Comparison of ENCODE assay signal across 20 mouse cellular contexts in genomic region chr5:27767948-27768347, GRCm38 (mm10). TPM values are rescaled to one million over a fixed set of nuclear protein-coding genes. Genes with fewer than 3 reads are reported as not detected.
DNase-seq lines count a peak whose midpoint lies in the region; ATAC-seq lines count a peak whose summit lies in the region.
"Had no signal": no experiment of that assay in that cellular context is flagged by ENCODE, and none has a peak within 500 bp of the region (broad histone marks: within the 10 kb centered on the region; RNA-seq: fewer than 3 reads in every experiment).

No protein-coding gene starts in this region.

- ATAC-seq in forebrain, embryonic 12.5 days (ENCODE audit: low FRiP score): no peak
- ATAC-seq in forebrain, embryonic 15.5 days (replicated peaks): no peak
- 0 out of 2 replicates have a peak, but pooled peaks have one; percentile 57 for ATAC-seq in hindbrain, embryonic 12.5 days (ENCODE audit: low FRiP score)
- ATAC-seq in midbrain, embryonic 13.5 days: 0 out of 2 replicates have a peak, but pooled peaks have one; percentile 60
- ATAC-seq in kidney, embryonic 15.5 days (replicated peaks; ENCODE audit: low FRiP score): no peak
- no peak for ATAC-seq in liver, embryonic 12.5 days
- ATAC-seq: forebrain, embryonic 13.5 days; inflammation-experienced regulatory T-cells, adult 6 months had no signal

- DNase-seq in brain, adult 2 months (ENCODE audit: low read depth, low spot score): peak; percentile 43
- no peak for DNase-seq in B cell, adult 2 months
- DNase-seq: adrenal gland, postnatal 10 days; cerebellum, adult 9-11 months; gastrocnemius, adult 2 months; heart, adult 11 months; lung, adult 18-20 months; lung, postnatal 36 days; right cerebral cortex, postnatal 25 days; thymus, adult 18-20 months had no signal

- H3K9me3 ChIP-seq in forebrain, embryonic 12.5 days: no peaks in the 10 kb centered on the region
- no peaks in the 10 kb centered on the region for H3K9me3 ChIP-seq in forebrain, embryonic 15.5 days
- no peaks in the 10 kb centered on the region for H3K9me3 ChIP-seq in hindbrain, embryonic 12.5 days (replicated peaks)
- H3K9me3 ChIP-seq in midbrain, embryonic 13.5 days: no peaks in the 10 kb centered on the region
- no peaks in the 10 kb centered on the region for H3K9me3 ChIP-seq in kidney, embryonic 15.5 days (replicated peaks)
- H3K9me3 ChIP-seq in liver, embryonic 12.5 days (replicated peaks): no peaks in the 10 kb centered on the region
- H3K9me3 ChIP-seq: embryonic facial prominence, embryonic 13.5 days; forebrain, embryonic 13.5 days had no signal

- no peak overlapping the region for H3K9ac ChIP-seq in forebrain, embryonic 12.5 days
- no peak overlapping the region for H3K9ac ChIP-seq in forebrain, embryonic 15.5 days (replicated peaks)
- no peak overlapping the region for H3K9ac ChIP-seq in hindbrain, embryonic 12.5 days
- H3K9ac ChIP-seq in midbrain, embryonic 13.5 days (replicated peaks): no peak overlapping the region
- H3K9ac ChIP-seq in kidney, embryonic 15.5 days: no peak overlapping the region
- no peak overlapping the region for H3K9ac ChIP-seq in liver, embryonic 12.5 days
- H3K9ac ChIP-seq: embryonic facial prominence, embryonic 13.5 days; forebrain, embryonic 13.5 days had no signal

- peaks cover 93% of the 10 kb centered on the region for H3K36me3 ChIP-seq in forebrain, embryonic 12.5 days (replicated peaks)
- peaks cover 54% of the 10 kb centered on the region for H3K36me3 ChIP-seq in forebrain, embryonic 15.5 days
- H3K36me3 ChIP-seq in hindbrain, embryonic 12.5 days: peaks cover 72% of the 10 kb centered on the region
- peaks cover 84% of the 10 kb centered on the region for H3K36me3 ChIP-seq in midbrain, embryonic 13.5 days
- peaks cover 99% of the 10 kb centered on the region for H3K36me3 ChIP-seq in kidney, embryonic 15.5 days
- peaks cover 100% of the 10 kb centered on the region for H3K36me3 ChIP-seq in liver, embryonic 12.5 days

- H3K4me1 ChIP-seq in forebrain, embryonic 12.5 days: peaks cover 5% of the 10 kb centered on the region; the same call in 1 of the 2 replicates
- H3K4me1 ChIP-seq in forebrain, embryonic 15.5 days: no peaks in the 10 kb centered on the region
- 0 out of 2 replicates have a peak, but pooled peaks cover 3% of the 10 kb centered on the region for H3K4me1 ChIP-seq in hindbrain, embryonic 12.5 days
- H3K4me1 ChIP-seq in midbrain, embryonic 13.5 days (replicated peaks): peaks cover 19% of the 10 kb centered on the region
- no peaks in the 10 kb centered on the region for H3K4me1 ChIP-seq in kidney, embryonic 15.5 days
- H3K4me1 ChIP-seq in liver, embryonic 12.5 days: no peaks in the 10 kb centered on the region
- H3K4me1 ChIP-seq: embryonic facial prominence, embryonic 13.5 days had no signal

- H3K4me2 ChIP-seq in forebrain, embryonic 12.5 days: no peak overlapping the region
- no peak overlapping the region for H3K4me2 ChIP-seq in forebrain, embryonic 15.5 days (replicated peaks)
- H3K4me2 ChIP-seq in hindbrain, embryonic 12.5 days (replicated peaks): no peak overlapping the region
- H3K4me2 ChIP-seq in midbrain, embryonic 13.5 days (replicated peaks): no peak overlapping the region
- no peak overlapping the region for H3K4me2 ChIP-seq in kidney, embryonic 15.5 days
- no peak overlapping the region for H3K4me2 ChIP-seq in liver, embryonic 12.5 days
- H3K4me2 ChIP-seq: embryonic facial prominence, embryonic 13.5 days; forebrain, embryonic 13.5 days had no signal

- H3K4me3 ChIP-seq in forebrain, embryonic 12.5 days (replicated peaks): no peak overlapping the region
- no peak overlapping the region for H3K4me3 ChIP-seq in forebrain, embryonic 15.5 days
- H3K4me3 ChIP-seq in hindbrain, embryonic 12.5 days: no peak overlapping the region
- no peak overlapping the region for H3K4me3 ChIP-seq in midbrain, embryonic 13.5 days (replicated peaks)
- no peak overlapping the region for H3K4me3 ChIP-seq in kidney, embryonic 15.5 days (replicated peaks)
- H3K4me3 ChIP-seq in liver, embryonic 12.5 days: no peak overlapping the region
- H3K4me3 ChIP-seq: embryonic facial prominence, embryonic 13.5 days; forebrain, embryonic 13.5 days; gastrocnemius, adult 2 months; myocyte had no signal

- 71% methylated on average over 5 of the region's 5 CpGs for whole genome bisulfite sequencing in forebrain, embryonic 12.5 days
- WGBS in forebrain, embryonic 15.5 days: 68% methylated on average over 5 of the region's 5 CpGs
- 65% methylated on average over 5 of the region's 5 CpGs for WGBS in hindbrain, embryonic 12.5 days
- whole genome bisulfite sequencing in midbrain, embryonic 13.5 days: 52% methylated on average over 5 of the region's 5 CpGs
- WGBS in kidney, embryonic 15.5 days: 87% methylated on average over 5 of the region's 5 CpGs
- whole genome bisulfite sequencing in liver, embryonic 12.5 days (ENCODE audit: insufficient replicate concordance): 84% methylated on average over 5 of the region's 5 CpGs

- H3K27me3 ChIP-seq in forebrain, embryonic 12.5 days: no peaks in the 10 kb centered on the region
- no peaks in the 10 kb centered on the region for H3K27me3 ChIP-seq in forebrain, embryonic 15.5 days
- no peaks in the 10 kb centered on the region for H3K27me3 ChIP-seq in hindbrain, embryonic 12.5 days
- no peaks in the 10 kb centered on the region for H3K27me3 ChIP-seq in midbrain, embryonic 13.5 days
- H3K27me3 ChIP-seq in kidney, embryonic 15.5 days: no peaks in the 10 kb centered on the region
- H3K27me3 ChIP-seq in liver, embryonic 12.5 days (replicated peaks): no peaks in the 10 kb centered on the region
- H3K27me3 ChIP-seq: embryonic facial prominence, embryonic 13.5 days; forebrain, embryonic 13.5 days had no signal

- H3K27ac ChIP-seq in forebrain, embryonic 12.5 days: peak overlapping the region; percentile 61; the same call in 1 of the 2 replicates
- no peak overlapping the region for H3K27ac ChIP-seq in forebrain, embryonic 15.5 days (replicated peaks)
- peak overlapping the region; percentile 57; the same call in 1 of the 2 replicates for H3K27ac ChIP-seq in hindbrain, embryonic 12.5 days
- peak overlapping the region; percentile 19; the same call in 1 of the 2 replicates for H3K27ac ChIP-seq in midbrain, embryonic 13.5 days
- H3K27ac ChIP-seq in kidney, embryonic 15.5 days: no peak overlapping the region
- H3K27ac ChIP-seq in liver, embryonic 12.5 days: no peak overlapping the region
- H3K27ac ChIP-seq: embryonic facial prominence, embryonic 13.5 days; forebrain, embryonic 13.5 days; gastrocnemius, adult 2 months had no signal

RNA-seq across cellular contexts. Expression of gene Paxip1, which starts 23.5 kb away (rescaled TPM):
- 47.6 and 56.7 TPM in 2 replicates for polyA plus RNA-seq in forebrain, embryonic 12.5 days (2016; fragmentation: Nextera tagmentation; extraction: Ambion mirVana)
- polyA plus RNA-seq in forebrain, embryonic 15.5 days (2015; fragmentation: Nextera tagmentation; extraction: Ambion mirVana): 30.8 and 31.4 TPM in 2 replicates
- polyA plus RNA-seq in hindbrain, embryonic 12.5 days (2016; fragmentation: Nextera tagmentation; extraction: Ambion mirVana): 39.1 and 42.2 TPM in 2 replicates
- polyA plus RNA-seq in midbrain, embryonic 13.5 days (2015; fragmentation: Nextera tagmentation; extraction: Ambion mirVana): 30.0 and 32.7 TPM in 2 replicates
- 36.8 and 40.2 TPM in 2 replicates for polyA plus RNA-seq in kidney, embryonic 15.5 days (2015; fragmentation: Nextera tagmentation; extraction: Ambion mirVana)
- polyA plus RNA-seq in liver, embryonic 12.5 days (2016; fragmentation: Nextera tagmentation; extraction: Ambion mirVana): 31.6 and 33.4 TPM in 2 replicates

Comparison
In these comparisons a context has a peak if more than half of its experiments do, and no peak if none do; other contexts are left out.
1. H3K27ac ChIP-seq: peak in forebrain, embryonic 12.5 days (single experiment), hindbrain, embryonic 12.5 days (single experiment) and midbrain, embryonic 13.5 days (single experiment); none in forebrain, embryonic 15.5 days (single experiment), kidney, embryonic 15.5 days (single experiment) and liver, embryonic 12.5 days (single experiment).
2. ATAC-seq: peak in hindbrain, embryonic 12.5 days (single experiment) and midbrain, embryonic 13.5 days (single experiment); none in forebrain, embryonic 12.5 days (single experiment), forebrain, embryonic 15.5 days (single experiment), kidney, embryonic 15.5 days (single experiment) and liver, embryonic 12.5 days (single experiment).